Mouse (Mus musculus) neutrophil, adult 59 days (primary cell): Measurements from ENCODE around the gene Vwf. TPM values are rescaled to one million over a fixed set of nuclear protein-coding genes. Genes with fewer than 3 reads are reported as not detected.

Experiments used
- total RNA-seq, 2 experiments: library from RNA; stranded (reverse); gene quantifications; 1 replicate in 1 of 2; 2 replicates in 1 of 2; pipeline ENCODE4 v1.2.4; 2023

The Vwf gene
- 1 to 10 TPM; 4.4 to 4.8 TPM for total RNA-seq

DNA sequence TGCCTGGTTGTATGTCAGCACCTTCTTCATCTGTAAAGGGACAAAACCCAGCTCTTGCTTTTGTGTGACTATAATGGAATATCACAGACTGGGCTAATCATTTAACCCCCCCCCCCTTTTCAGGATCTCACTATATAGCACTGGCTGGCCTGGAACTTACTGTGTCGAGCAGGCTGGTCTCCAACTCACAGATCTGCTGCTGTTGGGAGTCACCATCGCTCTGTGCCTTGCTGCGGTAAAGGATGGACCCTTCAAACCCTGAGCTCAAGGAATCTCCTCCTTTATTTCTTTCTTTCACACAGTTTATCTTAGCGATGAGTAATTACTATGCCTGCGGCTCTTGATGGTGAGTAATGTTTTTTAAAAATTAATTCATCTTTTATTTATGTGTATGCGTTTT, at the start of gene Vwf:
Gene Vwf (plus strand): TSS at position 301 of the 400 bp plus-strand sequence.

DNA sequence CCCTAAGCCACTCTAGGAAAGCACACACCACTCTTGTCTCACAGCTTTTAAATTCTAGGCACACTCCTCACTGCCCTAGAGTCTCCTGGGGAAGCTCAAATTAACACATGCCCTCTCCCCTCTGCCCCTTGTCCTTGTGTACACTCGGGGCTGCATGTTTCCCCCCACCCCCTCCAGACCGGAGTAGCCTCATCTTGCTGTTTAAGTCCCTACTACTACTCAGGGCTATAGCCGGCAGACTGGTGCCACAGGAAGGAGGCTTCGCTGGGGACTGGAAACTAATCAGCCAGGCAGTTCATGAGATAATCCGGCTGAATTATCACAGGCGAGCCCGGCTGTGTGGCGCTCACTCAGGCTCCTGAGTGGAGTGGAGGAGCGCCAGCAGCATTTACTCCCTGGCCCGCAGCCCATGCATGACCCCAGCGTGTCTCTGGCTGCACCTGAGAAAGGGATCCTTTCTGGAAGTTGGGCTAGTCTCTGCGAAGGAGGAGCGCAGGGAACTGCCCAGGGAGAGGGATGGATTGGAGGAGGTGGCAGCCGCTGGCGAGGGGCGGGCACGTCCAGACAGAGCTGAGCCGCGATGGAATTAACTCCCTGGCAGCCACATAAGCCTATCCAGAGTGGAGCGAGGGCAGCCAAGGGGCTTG, 143.6 kb downstream of the Vwf start, which contains the start of gene Ano2:
Gene Ano2 (plus strand): TSS at position 363 of the 647 bp plus-strand sequence.

Other genes starting within 250 kb of the Vwf start
- gene Ltbr, start 232.9 kb upstream of the Vwf start, total RNA-seq = 10 to 100 TPM; 47.4 to 56.8 TPM
- 10 to 100 TPM; 13.9 to 14.0 TPM for gene Scnn1a, start 226.1 kb upstream of the Vwf start, total RNA-seq
- gene Tnfrsf1a, start 197.4 kb upstream of the Vwf start, total RNA-seq = 100 to 1,000 TPM; 295 to 318 TPM
- gene Plekhg6, start 166.0 kb upstream of the Vwf start, total RNA-seq = not detected
- gene Cd9, start 52.0 kb upstream of the Vwf start, total RNA-seq = 100 to 1,000 TPM; 257 to 264 TPM
- not detected for gene Ano2, start 143.6 kb downstream of the Vwf start, total RNA-seq